Mouse (Mus musculus) erythroblast, embryonic 14.5 days (primary cell): Measurements from ENCODE around the gene Nefh. TPM values are rescaled to one million over a fixed set of nuclear protein-coding genes. Genes with fewer than 3 reads are reported as not detected.

Source experiments
- H3K27me3 ChIP-seq: 2 replicates; pipeline ENCODE4 v1.6.1; 2012; ENCODE audit warnings: inconsistent platforms; ENCODE audit not compliant: control insufficient read depth
- H3K36me3 ChIP-seq: 2 replicates; pipeline ENCODE4 v1.6.1; 2012; ENCODE audit warnings: mild to moderate bottlenecking, inconsistent platforms; ENCODE audit not compliant: control insufficient read depth
- H3K4me1 ChIP-seq: 2 replicates; pipeline ENCODE4 v1.6.1; 2012; ENCODE audit warnings: inconsistent platforms; ENCODE audit not compliant: control insufficient read depth
- H3K4me3 ChIP-seq: replicated peaks from 2 replicates; pipeline ENCODE3; 2012; ENCODE audit warnings: moderate library complexity, mild to moderate bottlenecking, inconsistent platforms
- H3K9me3 ChIP-seq: 2 replicates; pipeline ENCODE4 v1.6.1; 2012; ENCODE audit warnings: low read length, inconsistent platforms, mixed read lengths; ENCODE audit not compliant: control insufficient read depth
- GATA1 ChIP-seq: IDR thresholded peaks from 2 replicates; pipeline ENCODE4 v1.6.1; 2012; ENCODE audit warnings: low read length, inconsistent platforms, mixed read lengths
- TAL1 ChIP-seq: IDR thresholded peaks from 3 replicates; pipeline ENCODE4 v1.6.1; 2012; ENCODE audit warnings: low read length, inconsistent platforms, mixed read lengths
- polyA plus RNA-seq: library from polyadenylated mRNA; stranded (reverse); fragments of >175 nt; gene quantifications from 2 replicates; pipeline ENCODE4 v1.2.3, GENCODE M21; 2012

The Nefh gene
- polyA plus RNA-seq, 1 experiment: 0.02 TPM

- Histone ChIP-seq H3K9me3 (no peaks in the 10 kb centered on the region), H3K4me1 (peaks cover 22% of the 10 kb centered on the region), H3K27me3 (no peaks in the 10 kb centered on the region), H3K4me3 (peak within 1 kb of the TSS; percentile 97), H3K36me3 (peaks cover 20% of the 10 kb centered on the region)
- TF ChIP-seq GATA1 (no peak), TAL1 (no peak)
Measured at GRCm38 (mm10) chr11:4894848-4895816, 52.7 kb downstream of the Nefh start, which contains the start of gene Thoc5. Gene Thoc5, plus strand, starts transcription at chr11:4895320.

Other genes starting within 250 kb of the Nefh start
- gene Uqcr10, start 243.7 kb downstream of the Nefh start, polyA plus RNA-seq: 7.9 and 8.8 TPM in 2 replicates
- 5.8 and 7.4 TPM in 2 replicates for gene Zmat5, start 243.4 kb downstream of the Nefh start, polyA plus RNA-seq
- gene Cabp7, start 201.3 kb downstream of the Nefh start, polyA plus RNA-seq: not detected in 2 replicates
- 1.5 and 1.6 TPM in 2 replicates for gene Nf2, start 98.5 kb downstream of the Nefh start, polyA plus RNA-seq
- gene Nipsnap1, start 74.1 kb downstream of the Nefh start, polyA plus RNA-seq: 0.38 and 0.72 TPM in 2 replicates
- gene Thoc5, start 52.7 kb downstream of the Nefh start, polyA plus RNA-seq: 0.29 and 0.65 TPM in 2 replicates
- 17.5 and 18.7 TPM in 2 replicates for gene Ap1b1, start 38.8 kb upstream of the Nefh start, polyA plus RNA-seq
- not detected in 2 replicates for gene Rasl10a, start 110.1 kb upstream of the Nefh start, polyA plus RNA-seq
- 1.7 and 2.3 TPM in 2 replicates for gene Gas2l1, start 117.3 kb upstream of the Nefh start, polyA plus RNA-seq
- gene Rhbdd3, start 150.9 kb upstream of the Nefh start, polyA plus RNA-seq: 1.6 and 2.0 TPM in 2 replicates
- gene Ewsr1, start 151.2 kb upstream of the Nefh start, polyA plus RNA-seq: 130 and 171 TPM in 2 replicates
- gene Emid1, start 204.2 kb upstream of the Nefh start, polyA plus RNA-seq: 0.09 and 0.30 TPM in 2 replicates